Mouse (Mus musculus) left cerebral cortex, postnatal 4 days (tissue): Measurements from ENCODE around the gene Smarcb1. TPM values are rescaled to one million over a fixed set of nuclear protein-coding genes. Genes with fewer than 3 reads are reported as not detected.

ENCODE experiments used
- DNase-seq: peaks from one replicate; pipeline ENCODE4 v3.0.0-alpha.2; 2022
- intact Hi-C: fragments of 180-260 bp; cut with DNase I; formaldehyde crosslinking; loops from one replicate; pipeline ENCODE4 v1.15.1; 2025
- total RNA-seq, 2 experiments: library from RNA; stranded (reverse); gene quantifications; 2 replicates each; pipeline ENCODE4 v1.2.3; 2021

The Smarcb1 gene
- total RNA-seq, 2 experiments from 2014 or later, result 138 to 139 TPM

- intact Hi-C loops, result no loop called here
- peak; percentile 68 for DNase-seq
These were observed 14.5 kb upstream of the Smarcb1 start, which contains the start of gene Mmp11 for GRCm38 (mm10) chr10:75935680-75936541. Mmp11 (minus strand) TSS chr10:75936496.

GRCm38 (mm10) chr10:75934991-75935390, 13.6 kb upstream of the Smarcb1 start:
- no peak for DNase-seq
- intact Hi-C loops, result no loop called here

- intact Hi-C loops, result no loop called here
- no peak for DNase-seq
These were observed 11.5 kb upstream of the Smarcb1 start, which contains the start of gene Chchd10 for GRCm38 (mm10) chr10:75932891-75933290. Chchd10 (plus strand) TSS chr10:75933130.

GRCm38 (mm10) chr10:75932081-75932678, 10.8 kb upstream of the Smarcb1 start:
- peak; percentile 35 for DNase-seq

GRCm38 (mm10) chr10:75931311-75931710, 9.9 kb upstream of the Smarcb1 start:
- no peak for DNase-seq
- intact Hi-C loops, result no loop called here

More at GRCm38 (mm10) chr10:75932081-75932678, 10.8 kb upstream of the Smarcb1 start:
- intact Hi-C loops, result no loop called here

GRCm38 (mm10) chr10:75930304-75930703, 8.9 kb upstream of the Smarcb1 start:
- no peak for DNase-seq
- intact Hi-C loops, result no loop called here

- intact Hi-C loops, result no loop called here
- DNase-seq, result no peak
These were observed 5.0 kb upstream of the Smarcb1 start for GRCm38 (mm10) chr10:75926396-75926795.

- DNase-seq, result no peak
- intact Hi-C loops, result no loop called here
These were observed 2.9 kb upstream of the Smarcb1 start for GRCm38 (mm10) chr10:75924324-75924723.

GRCm38 (mm10) chr10:75921726-75922560, 526 bp upstream of the Smarcb1 start:
- peak; percentile 41 for DNase-seq
- intact Hi-C loops, result no loop called here

GRCm38 (mm10) chr10:75919026-75919425, 2.4 kb downstream of the Smarcb1 start:
- no peak for DNase-seq
- intact Hi-C loops, result no loop called here

- no peak for DNase-seq
- intact Hi-C loops, result no loop called here
These were observed 4.6 kb downstream of the Smarcb1 start for GRCm38 (mm10) chr10:75916840-75917239.

- intact Hi-C loops, result no loop called here
- DNase-seq, result no peak
These were observed 5.9 kb downstream of the Smarcb1 start for GRCm38 (mm10) chr10:75915557-75915956.

GRCm38 (mm10) chr10:75913013-75913589, 8.3 kb downstream of the Smarcb1 start:
- DNase-seq, result no peak
- intact Hi-C loops, result no loop called here

- DNase-seq, result no peak
- intact Hi-C loops, result no loop called here
These were observed 10.7 kb downstream of the Smarcb1 start for GRCm38 (mm10) chr10:75910698-75911097.

- no peak for DNase-seq
- intact Hi-C loops, result no loop called here
These were observed 14.5 kb downstream of the Smarcb1 start for GRCm38 (mm10) chr10:75906882-75907281.

- intact Hi-C loops, result no loop called here
- no peak for DNase-seq
These were observed 17.0 kb downstream of the Smarcb1 start for GRCm38 (mm10) chr10:75904391-75904790.

GRCm38 (mm10) chr10:75898846-75899245, 22.6 kb downstream of the Smarcb1 start:
- no peak for DNase-seq
- intact Hi-C loops, result loop anchor here (5.0 kb wide), 1 partner anchor 53 kb away; the partner anchor contains the start of gene Gm5134

GRCm38 (mm10) chr10:75898039-75898564, 23.3 kb downstream of the Smarcb1 start:
- intact Hi-C loops, result loop anchor here (5.0 kb wide), 1 partner anchor 54 kb away; the partner anchor contains the start of gene Gm5134
- DNase-seq, result no peak

- intact Hi-C loops, result loop anchor here (5.0 kb wide), 1 partner anchor 55 kb away; the partner anchor contains the start of gene Gm5134
- peak; percentile 77 for DNase-seq
These were observed 24.0 kb downstream of the Smarcb1 start for GRCm38 (mm10) chr10:75897373-75897772.

GRCm38 (mm10) chr10:75896208-75896607, 25.2 kb downstream of the Smarcb1 start:
- no peak for DNase-seq
- intact Hi-C loops, result loop anchor here (5.0 kb wide), 1 partner anchor 56 kb away; the partner anchor contains the start of gene Gm5134
